Mouse (Mus musculus): ENCODE measurements at regions not wholly inside any gene's neighbourhood (a gene's known extent, or its start where the extent isn't known, plus 50 kb on each side); places are given as distances from the start of the nearest gene placed in this dataset.
A peak's percentile ranks its signal among the peaks of the same experiment; 100 is the strongest.

GRCm38 (mm10) chr5:119310178-119310930, 360.1 kb upstream of the Tbx3 start:
- Histone ChIP-seq H3K36me3 (replicated peaks; ENCODE audit: insufficient read depth, low read length) (no peaks in the 10 kb centered on the region), H3K27me3 (ENCODE audit: insufficient read depth, low read length) (no peaks in the 10 kb centered on the region), H3K4me2 (ENCODE audit: low read depth, low read length) (no peak overlapping the region), H3K4me1 (ENCODE audit: insufficient read depth) (no peaks in the 10 kb centered on the region), H3K27ac (ENCODE audit: low read depth) (no peak overlapping the region), H3K4me3 (ENCODE audit: low read depth, low read length) (no peak overlapping the region), H3K9me3 (ENCODE audit: low read length) (no peaks in the 10 kb centered on the region), H3K9ac (replicated peaks) (no peak overlapping the region)
- TF ChIP-seq EP300 (IDR thresholded peaks at IDR 0.05; ENCODE audit: low read depth) (no peak), CTCF (IDR thresholded peaks at IDR 0.05; ENCODE audit: low read depth) (no peak)
- no peak for DNase-seq
- WGBS (ENCODE audit: insufficient replicate concordance): 76% methylated on average over 11 of the region's 11 CpGs
- ATAC-seq: no peak

GRCm38 (mm10) chr5:119312808-119313207, 357.7 kb upstream of the Tbx3 start:
- ATAC-seq: no peak
- Histone ChIP-seq H3K9me3 (ENCODE audit: low read length) (no peaks in the 10 kb centered on the region), H3K27ac (ENCODE audit: low read depth) (no peak overlapping the region), H3K4me1 (ENCODE audit: insufficient read depth) (no peaks in the 10 kb centered on the region), H3K36me3 (replicated peaks; ENCODE audit: insufficient read depth, low read length) (no peaks in the 10 kb centered on the region), H3K4me3 (ENCODE audit: low read depth, low read length) (no peak overlapping the region), H3K27me3 (ENCODE audit: insufficient read depth, low read length) (no peaks in the 10 kb centered on the region), H3K4me2 (ENCODE audit: low read depth, low read length) (no peak overlapping the region), H3K9ac (replicated peaks) (no peak overlapping the region)
- DNase-seq: no peak
- TF ChIP-seq EP300 (IDR thresholded peaks at IDR 0.05; ENCODE audit: low read depth) (no peak), CTCF (IDR thresholded peaks at IDR 0.05; ENCODE audit: low read depth) (no peak)
- 59% methylated on average over 14 of the region's 14 CpGs for WGBS (ENCODE audit: insufficient replicate concordance)

GRCm38 (mm10) chr5:119315149-119315548, 355.3 kb upstream of the Tbx3 start:
- H3K9ac ChIP-seq (replicated peaks): no peak overlapping the region

GRCm38 (mm10) chr5:119317617-119318016, 352.9 kb upstream of the Tbx3 start:
- Histone ChIP-seq H3K27me3 (ENCODE audit: insufficient read depth, low read length) (no peaks in the 10 kb centered on the region), H3K9me3 (ENCODE audit: low read length) (no peaks in the 10 kb centered on the region), H3K4me3 (ENCODE audit: low read depth, low read length) (no peak overlapping the region), H3K27ac (ENCODE audit: low read depth) (no peak overlapping the region), H3K4me1 (ENCODE audit: insufficient read depth) (peaks cover 12% of the 10 kb centered on the region), H3K9ac (replicated peaks) (no peak overlapping the region), H3K4me2 (ENCODE audit: low read depth, low read length) (no peak overlapping the region), H3K36me3 (replicated peaks; ENCODE audit: insufficient read depth, low read length) (no peaks in the 10 kb centered on the region)
- WGBS (ENCODE audit: insufficient replicate concordance): 79% methylated on average over 11 of the region's 11 CpGs
- ATAC-seq (no peak), DNase-seq (no peak)
- no peak for TF ChIP-seq CTCF (IDR thresholded peaks at IDR 0.05; ENCODE audit: low read depth)
- no peak for TF ChIP-seq EP300 (IDR thresholded peaks at IDR 0.05; ENCODE audit: low read depth)

More at GRCm38 (mm10) chr5:119315149-119315548, 355.3 kb upstream of the Tbx3 start:
- no peak for ATAC-seq
- TF ChIP-seq CTCF (IDR thresholded peaks at IDR 0.05; ENCODE audit: low read depth): no peak
- TF ChIP-seq EP300 (IDR thresholded peaks at IDR 0.05; ENCODE audit: low read depth): no peak
- no peak overlapping the region for H3K4me3 ChIP-seq (ENCODE audit: low read depth, low read length)
- H3K27me3 ChIP-seq (ENCODE audit: insufficient read depth, low read length): no peaks in the 10 kb centered on the region
- 86% methylated on average over 7 of the region's 7 CpGs for WGBS (ENCODE audit: insufficient replicate concordance)
- no peak overlapping the region for H3K4me2 ChIP-seq (ENCODE audit: low read depth, low read length)
- no peak overlapping the region for H3K27ac ChIP-seq (ENCODE audit: low read depth)
- no peaks in the 10 kb centered on the region for H3K9me3 ChIP-seq (ENCODE audit: low read length)
- H3K4me1 ChIP-seq (ENCODE audit: insufficient read depth): no peaks in the 10 kb centered on the region
- H3K36me3 ChIP-seq (replicated peaks; ENCODE audit: insufficient read depth, low read length): no peaks in the 10 kb centered on the region
- no peak for DNase-seq

GRCm38 (mm10) chr5:119321368-119322144, 348.9 kb upstream of the Tbx3 start:
- Histone ChIP-seq H3K4me3 (ENCODE audit: low read depth, low read length) (no peak overlapping the region), H3K4me2 (ENCODE audit: low read depth, low read length) (peak overlapping the region; percentile 38), H3K36me3 (replicated peaks; ENCODE audit: insufficient read depth, low read length) (no peaks in the 10 kb centered on the region), H3K27me3 (ENCODE audit: insufficient read depth, low read length) (no peaks in the 10 kb centered on the region), H3K27ac (ENCODE audit: low read depth) (peak overlapping the region; percentile 71), H3K9me3 (ENCODE audit: low read length) (no peaks in the 10 kb centered on the region), H3K9ac (replicated peaks) (no peak overlapping the region), H3K4me1 (ENCODE audit: insufficient read depth) (peaks cover 12% of the 10 kb centered on the region)
- 28% methylated on average over 10 of the region's 10 CpGs for WGBS (ENCODE audit: insufficient replicate concordance)
- ATAC-seq (peak; percentile 77), DNase-seq (peak; percentile 58)
- TF ChIP-seq CTCF (IDR thresholded peaks at IDR 0.05; ENCODE audit: low read depth): no peak

- H3K4me3 ChIP-seq (ENCODE audit: low read depth, low read length): no peak overlapping the region
Measured at GRCm38 (mm10) chr5:119322411-119322810, 348.1 kb upstream of the Tbx3 start.

More at GRCm38 (mm10) chr5:119322411-119322810, 348.1 kb upstream of the Tbx3 start:
- H3K27ac ChIP-seq (ENCODE audit: low read depth): no peak overlapping the region
- H3K4me1 ChIP-seq (ENCODE audit: insufficient read depth): peaks cover 12% of the 10 kb centered on the region
- 70% methylated on average over 13 of the region's 13 CpGs for WGBS (ENCODE audit: insufficient replicate concordance)
- H3K27me3 ChIP-seq (ENCODE audit: insufficient read depth, low read length): no peaks in the 10 kb centered on the region
- no peaks in the 10 kb centered on the region for H3K9me3 ChIP-seq (ENCODE audit: low read length)
- no peaks in the 10 kb centered on the region for H3K36me3 ChIP-seq (replicated peaks; ENCODE audit: insufficient read depth, low read length)
- no peak for TF ChIP-seq CTCF (IDR thresholded peaks at IDR 0.05; ENCODE audit: low read depth)
- TF ChIP-seq EP300 (IDR thresholded peaks at IDR 0.05; ENCODE audit: low read depth): no peak
- no peak for DNase-seq
- no peak overlapping the region for H3K9ac ChIP-seq (replicated peaks)
- 0 out of 2 replicates have a peak overlapping the region, but pooled peaks have one; percentile 38 for H3K4me2 ChIP-seq (ENCODE audit: low read depth, low read length)
- no peak for ATAC-seq
